Mouse (Mus musculus) lung, adult 2 months (tissue): ENCODE measurements around the gene Tmcc3. TPM values are rescaled to one million over a fixed set of nuclear protein-coding genes. Genes with fewer than 3 reads are reported as not detected.
A peak's percentile ranks its signal among the peaks of the same experiment; 100 is the strongest.

ENCODE experiments used
- DNase-seq: peaks from one replicate; pipeline ENCODE4 v3.0.0; 2022
- H3K4me1 ChIP-seq: fragments of 200-500 bp; 2 replicates; pipeline ENCODE4 v1.6.1; 2011; ENCODE audit warnings: low read length; ENCODE audit not compliant: control insufficient read depth, insufficient read depth
- H3K4me3 ChIP-seq: fragments of 200-500 bp; replicated peaks from 2 replicates; pipeline ENCODE3; 2011; ENCODE audit warnings: low read depth, mild to moderate bottlenecking, control low read depth, low read length; ENCODE audit errors: extremely low read depth
- CTCF ChIP-seq: fragments of 200-500 bp; IDR thresholded peaks from 2 replicates; pipeline ENCODE4 v1.5.1; 2011; ENCODE audit warnings: mild to moderate bottlenecking, low read length, control low read depth; ENCODE audit not compliant: insufficient read depth
- POLR2A ChIP-seq: fragments of 200-500 bp; IDR thresholded peaks from 2 replicates; pipeline ENCODE4 v1.6.1; 2011; ENCODE audit warnings: low read depth, mild to moderate bottlenecking, control low read depth, low read length, borderline replicate concordance; ENCODE audit errors: extremely low read depth
- WGBS: fragments of 180-500 bp; shearing (Covaris S2); methylation state at CpG from one replicate; pipeline ENCODE4 v1.1.7; 2018; 5-methylcytosine and 5-hydroxymethylcytosine counted together
- polyA plus RNA-seq: library from polyadenylated mRNA; depleted of rRNA; stranded (reverse); fragments of >200 nt; gene quantifications from 2 replicates; pipeline ENCODE4 v1.2.3, GENCODE M21; 2012

The Tmcc3 gene
- polyA plus RNA-seq, 1 experiment = 46.8 TPM

GRCm38 (mm10) chr10:94295923-94296605, 15.7 kb upstream of the Tmcc3 start:
- Histone ChIP-seq H3K4me3 (no peak overlapping the region), H3K4me1 (no peaks in the 10 kb centered on the region)
- 91% methylated on average over 5 of the region's 5 CpGs for WGBS
- DNase-seq = no peak
- TF ChIP-seq POLR2A (no peak), CTCF (no peak)

GRCm38 (mm10) chr10:94298471-94298870, 13.3 kb upstream of the Tmcc3 start, which contains the start of gene Gm4792:
Gm4792 (minus strand) TSS chr10:94298703.
- TF ChIP-seq POLR2A (no peak), CTCF (no peak)
- no peaks in the 10 kb centered on the region for H3K4me1 ChIP-seq
- no peak within 1 kb of the TSS for H3K4me3 ChIP-seq
- no peak for DNase-seq
- 82% methylated on average over 3 of the region's 3 CpGs for WGBS

DNA sequence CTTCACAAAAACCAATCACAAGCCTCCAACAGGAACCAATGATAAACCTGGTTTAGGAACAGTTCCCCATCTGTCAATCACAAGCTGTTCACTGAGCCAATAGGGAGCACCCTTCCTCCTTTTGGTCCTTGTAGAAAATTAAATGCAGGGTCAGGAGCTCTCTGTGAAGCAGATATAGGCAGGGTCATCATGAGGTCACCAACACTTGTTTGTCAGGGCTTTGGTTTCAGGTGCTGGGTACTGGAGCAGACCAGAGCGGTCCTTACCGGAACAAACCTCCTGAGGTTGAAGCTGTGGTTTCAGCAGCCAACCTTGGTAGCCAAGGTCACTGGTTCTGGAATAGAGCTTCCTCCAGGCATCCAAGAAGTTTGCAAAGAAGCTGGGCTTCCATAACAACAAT, 12.4 kb upstream of the Tmcc3 start:
- TF ChIP-seq POLR2A = no peak
- TF ChIP-seq CTCF = no peak
- Histone ChIP-seq H3K4me3 (no peak overlapping the region), H3K4me1 (no peaks in the 10 kb centered on the region)
- WGBS = 81% methylated on average over 2 of the region's 2 CpGs
- no peak for DNase-seq

GRCm38 (mm10) chr10:94304064-94304657, 7.6 kb upstream of the Tmcc3 start:
- TF ChIP-seq CTCF = no peak
- no peak for DNase-seq
- WGBS = 77% methylated on average over 9 of the region's 9 CpGs
- no peaks in the 10 kb centered on the region for H3K4me1 ChIP-seq
- no peak overlapping the region for H3K4me3 ChIP-seq

GRCm38 (mm10) chr10:94305526-94305925, 6.2 kb upstream of the Tmcc3 start:
- 53% methylated on average over 5 of the region's 5 CpGs for WGBS
- H3K4me3 ChIP-seq = no peak overlapping the region
- DNase-seq = no peak
- no peak for TF ChIP-seq CTCF
- TF ChIP-seq POLR2A = no peak
- H3K4me1 ChIP-seq = no peaks in the 10 kb centered on the region

DNA sequence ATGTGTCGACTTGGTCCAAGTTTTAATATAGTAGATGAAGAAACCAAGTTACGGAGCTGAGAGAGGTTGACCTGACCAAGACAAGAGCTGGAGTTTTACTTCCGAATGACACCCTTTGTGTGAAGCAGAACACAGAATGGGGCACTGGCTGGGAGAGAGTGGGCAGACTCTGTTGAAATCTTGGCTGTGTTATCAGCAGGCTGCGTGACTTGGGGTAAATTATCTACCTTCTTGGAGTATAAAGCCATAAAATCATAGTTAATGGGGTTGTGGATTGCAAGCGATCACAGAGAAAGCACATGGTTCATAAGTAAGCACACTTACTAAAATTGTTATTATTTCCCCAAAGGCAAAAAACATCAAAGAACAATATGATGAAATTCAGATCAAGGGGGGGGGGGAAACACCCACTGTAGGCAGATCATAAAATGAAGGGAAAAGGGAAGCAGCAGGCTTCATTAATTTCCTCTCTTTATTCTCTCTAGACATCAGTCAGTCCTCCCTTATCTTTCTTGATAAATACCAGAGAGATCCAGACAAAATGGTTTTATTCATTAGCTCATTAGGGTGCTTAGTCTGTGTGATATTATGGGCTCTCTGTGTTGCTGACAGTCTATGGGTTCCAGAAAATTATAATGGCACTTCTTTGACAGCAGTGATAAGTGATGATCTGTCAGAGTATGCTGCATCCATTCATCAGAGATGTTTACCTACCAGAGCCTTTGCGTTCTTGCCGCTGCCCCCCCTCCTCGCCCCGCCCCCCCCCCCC, 1.1 kb upstream of the Tmcc3 start:
- no peak for DNase-seq
- H3K4me1 ChIP-seq = peaks cover 3% of the 10 kb centered on the region
- 44% methylated on average over 9 of the region's 9 CpGs for WGBS
- H3K4me3 ChIP-seq = no peak overlapping the region
- TF ChIP-seq CTCF (no peak), POLR2A (no peak)

GRCm38 (mm10) chr10:94312007-94312715, 412 bp downstream of the Tmcc3 start:
- TF ChIP-seq POLR2A (peak; percentile 59; the same call in 1 of the 2 replicates), CTCF (no peak)
- H3K4me3 ChIP-seq = peak overlapping the region; percentile 99
- H3K4me1 ChIP-seq = peaks cover 3% of the 10 kb centered on the region
- 1% methylated on average over 45 of the region's 45 CpGs for WGBS
- peak; percentile 31 for DNase-seq

GRCm38 (mm10) chr10:94313146-94313545, 1.4 kb downstream of the Tmcc3 start:
- 69% methylated on average over 4 of the region's 4 CpGs for WGBS
- TF ChIP-seq CTCF (no peak), POLR2A (no peak)
- H3K4me1 ChIP-seq = peaks cover 3% of the 10 kb centered on the region
- H3K4me3 ChIP-seq = no peak overlapping the region
- no peak for DNase-seq

- Histone ChIP-seq H3K4me3 (no peak overlapping the region), H3K4me1 (no peaks in the 10 kb centered on the region)
- WGBS = 29% methylated on average over 4 of the region's 4 CpGs
- no peak for TF ChIP-seq POLR2A
- no peak for TF ChIP-seq CTCF
- no peak for DNase-seq
These were observed 6.8 kb downstream of the Tmcc3 start for GRCm38 (mm10) chr10:94318574-94318973.
